Mouse (Mus musculus): Measurements from ENCODE around the gene Naa10. TPM values are rescaled to one million over a fixed set of nuclear protein-coding genes. Genes with fewer than 3 reads are reported as not detected.

Naa10 gene
- polyA plus RNA-seq, 1 experiment = 42.6 TPM

GRCm38 (mm10) chrX:73867852-73868251 is 53.9 kb downstream of the Naa10 start:
- no peak for TF ChIP-seq CTCF (IDR thresholded peaks at IDR 0.05; ENCODE audit: insufficient read depth, low read length)
- TF ChIP-seq POLR2A (IDR thresholded peaks at IDR 0.05; ENCODE audit: borderline replicate concordance, extremely low read depth, low read depth, low read length) = no peak
- DNase-seq = no peak
- Histone ChIP-seq H3K4me3 (replicated peaks; ENCODE audit: extremely low read depth, low read depth, low read length) (no peak overlapping the region), H3K4me1 (ENCODE audit: control insufficient read depth, insufficient read depth, low read length) (no peaks in the 10 kb centered on the region)
- WGBS = 54% methylated on average over 1 of the region's 1 CpGs

- 36% methylated on average over 3 of the region's 3 CpGs for WGBS
Measured at GRCm38 (mm10) chrX:73867256-73867655, 54.5 kb downstream of the Naa10 start.

More at GRCm38 (mm10) chrX:73867256-73867655, 54.5 kb downstream of the Naa10 start:
- Histone ChIP-seq H3K4me3 (replicated peaks; ENCODE audit: extremely low read depth, low read depth, low read length) (no peak overlapping the region), H3K4me1 (ENCODE audit: control insufficient read depth, insufficient read depth, low read length) (no peaks in the 10 kb centered on the region)
- no peak for DNase-seq
- TF ChIP-seq CTCF (IDR thresholded peaks at IDR 0.05; ENCODE audit: insufficient read depth, low read length) (no peak), POLR2A (IDR thresholded peaks at IDR 0.05; ENCODE audit: borderline replicate concordance, extremely low read depth, low read depth, low read length) (no peak)

Other genes with a start within 250 kb of the Naa10 start
- gene Slc6a8, start 248.8 kb downstream of the Naa10 start, polyA plus RNA-seq (2012; rRNA removed) = 47.8 and 59.1 TPM in 2 replicates
- 39.7 and 71.0 TPM in 2 replicates for gene Bcap31, start 205.8 kb downstream of the Naa10 start, polyA plus RNA-seq (2012; rRNA removed)
- 49.9 and 53.6 TPM in 2 replicates for gene Abcd1, start 205.3 kb downstream of the Naa10 start, polyA plus RNA-seq (2012; rRNA removed)
- 1.3 and 1.4 TPM in 2 replicates for gene Plxnb3, start 164.9 kb downstream of the Naa10 start, polyA plus RNA-seq (2012; rRNA removed)
- 7.1 and 13.1 TPM in 2 replicates for gene Srpk3, start 147.5 kb downstream of the Naa10 start, polyA plus RNA-seq (2012; rRNA removed)
- gene Idh3g, start 135.0 kb downstream of the Naa10 start, polyA plus RNA-seq (2012; rRNA removed) = 144 and 247 TPM in 2 replicates
- 153 and 171 TPM in 2 replicates for gene Ssr4, start 134.9 kb downstream of the Naa10 start, polyA plus RNA-seq (2012; rRNA removed)
- gene Pdzd4, start 97.0 kb downstream of the Naa10 start, polyA plus RNA-seq (2012; rRNA removed) = 2.1 and 2.2 TPM in 2 replicates
- not detected in 2 replicates for gene Avpr2, start 29.8 kb downstream of the Naa10 start, polyA plus RNA-seq (2012; rRNA removed)
- 6.6 and 9.4 TPM in 2 replicates for gene L1cam, start 25.8 kb downstream of the Naa10 start, polyA plus RNA-seq (2012; rRNA removed)
- gene Arhgap4, start 74 bp downstream of the Naa10 start, polyA plus RNA-seq (2012; rRNA removed) = 27.8 and 39.0 TPM in 2 replicates
- gene Renbp, start 8.9 kb upstream of the Naa10 start, polyA plus RNA-seq (2012; rRNA removed) = 37.5 and 42.3 TPM in 2 replicates
- 61.4 and 62.6 TPM in 2 replicates for gene Hcfc1, start 44.4 kb upstream of the Naa10 start, polyA plus RNA-seq (2012; rRNA removed)
- 152 and 177 TPM in 2 replicates for gene Irak1, start 102.0 kb upstream of the Naa10 start, polyA plus RNA-seq (2012; rRNA removed)
- gene Opn1mw, start 205.5 kb upstream of the Naa10 start, polyA plus RNA-seq (2012; rRNA removed) = not detected in 2 replicates
- 6.8 and 7.4 TPM in 2 replicates for gene Mecp2, start 213.4 kb upstream of the Naa10 start, polyA plus RNA-seq (2012; rRNA removed)
- gene Tex28, start 245.9 kb upstream of the Naa10 start, polyA plus RNA-seq (2012; rRNA removed) = not detected in 2 replicates

All from lung, adult 2 months (tissue).